In genomic region chr11:32581031-32581430, GRCm38 (mm10) we compare ENCODE assay signal across 18 mouse cellular contexts. TPM values are rescaled to one million over a fixed set of nuclear protein-coding genes. Genes with fewer than 3 reads are reported as not detected.
A peak's percentile ranks its signal among the peaks of the same experiment; 100 is the strongest.
DNase-seq lines count a peak whose midpoint lies in the region; ATAC-seq and TF ChIP-seq lines count a peak whose summit lies in the region.
"Had no signal": no experiment of that assay in that cellular context is flagged by ENCODE, and none has a peak within 500 bp of the region (broad histone marks: within the 10 kb centered on the region; RNA-seq: fewer than 3 reads in every experiment).

No protein-coding gene starts in this region.

- 42% methylated on average over 2 of the region's 2 CpGs for WGBS in hindbrain, embryonic 12.5 days
- WGBS in hindbrain, embryonic 16.5 days: 47% methylated on average over 2 of the region's 2 CpGs
- WGBS in midbrain, embryonic 15.5 days: 45% methylated on average over 2 of the region's 2 CpGs
- WGBS in midbrain, embryonic 10.5 days: 50% methylated on average over 2 of the region's 2 CpGs
- 56% methylated on average over 1 of the region's 2 CpGs for WGBS in embryonic facial prominence, embryonic 14.5 days

- H3K27ac ChIP-seq in hindbrain, embryonic 12.5 days: no peak overlapping the region
- H3K27ac ChIP-seq in hindbrain, embryonic 16.5 days (ENCODE audit: low read depth, low read length): no peak overlapping the region
- H3K27ac ChIP-seq in midbrain, embryonic 15.5 days: no peak overlapping the region
- H3K27ac ChIP-seq in midbrain, embryonic 10.5 days (replicated peaks): no peak overlapping the region
- H3K27ac ChIP-seq in MEL (ENCODE audit: control insufficient read depth, low read depth, low read length): peak overlapping the region; percentile 2; the same call in 1 of the 2 replicates
- no peak overlapping the region for H3K27ac ChIP-seq in embryonic facial prominence, embryonic 14.5 days (replicated peaks; ENCODE audit: low read depth, low read length)
- H3K27ac ChIP-seq: kidney, postnatal 0 days; limb, embryonic 15.5 days had no signal

- TF ChIP-seq RAD21 in MEL (IDR thresholded peaks at IDR 0.05; ENCODE audit: low read depth, low read length): no peak

- no peak for TF ChIP-seq CTCF in MEL (IDR thresholded peaks at IDR 0.05 in 2 of 3, conservative IDR thresholded peaks at IDR 0.05 in 1 of 3; ENCODE audit: control insufficient read depth in 1 of 3, insufficient read depth in 1 of 3, low read depth in 2 of 3, low read length in 3 of 3, poor library complexity in 1 of 3, severe bottlenecking in 1 of 3)

- no peak overlapping the region for H3K9ac ChIP-seq in hindbrain, embryonic 12.5 days
- no peak overlapping the region for H3K9ac ChIP-seq in hindbrain, embryonic 16.5 days (ENCODE audit: low read depth, low read length)
- H3K9ac ChIP-seq in midbrain, embryonic 15.5 days: no peak overlapping the region
- peak overlapping the region; percentile 32 for H3K9ac ChIP-seq in MEL (ENCODE audit: control insufficient read depth, low read depth, low read length, poor library complexity, severe bottlenecking)
- H3K9ac ChIP-seq in embryonic facial prominence, embryonic 14.5 days (ENCODE audit: low read depth, low read length): no peak overlapping the region
- H3K9ac ChIP-seq: heart, embryonic 12.5 days; limb, embryonic 15.5 days; liver, postnatal 0 days had no signal

- H3K36me3 ChIP-seq in hindbrain, embryonic 12.5 days: no peaks in the 10 kb centered on the region
- no peaks in the 10 kb centered on the region for H3K36me3 ChIP-seq in hindbrain, embryonic 16.5 days (ENCODE audit: control insufficient read depth, insufficient read depth, low read length)
- no peaks in the 10 kb centered on the region for H3K36me3 ChIP-seq in midbrain, embryonic 15.5 days (replicated peaks)
- no peaks in the 10 kb centered on the region for H3K36me3 ChIP-seq in midbrain, embryonic 10.5 days
- H3K36me3 ChIP-seq in MEL (ENCODE audit: control insufficient read depth in 1 of 2, insufficient read depth in 2 of 2, low read length in 2 of 2): peaks cover 0 to 2% of the 10 kb centered on the region in 2 experiments; a peak in 1 of 4 replicates
- H3K36me3 ChIP-seq in embryonic facial prominence, embryonic 14.5 days (ENCODE audit: control insufficient read depth, insufficient read depth, low read length): no peaks in the 10 kb centered on the region
- H3K36me3 ChIP-seq: heart, embryonic 12.5 days; limb, embryonic 15.5 days had no signal

- TF ChIP-seq EP300 in MEL (IDR thresholded peaks at IDR 0.05; ENCODE audit: low read depth in 1 of 2, low read length in 2 of 2): no peak

- H3K4me1 ChIP-seq in hindbrain, embryonic 12.5 days: peaks cover 12% of the 10 kb centered on the region; the same call in 1 of the 2 replicates
- H3K4me1 ChIP-seq in hindbrain, embryonic 16.5 days (ENCODE audit: control insufficient read depth, insufficient read depth, low read depth, low read length): no peaks in the 10 kb centered on the region
- H3K4me1 ChIP-seq in midbrain, embryonic 15.5 days: no peaks in the 10 kb centered on the region
- H3K4me1 ChIP-seq in midbrain, embryonic 10.5 days: peaks cover 8% of the 10 kb centered on the region
- H3K4me1 ChIP-seq in MEL (ENCODE audit: control insufficient read depth in 1 of 2, insufficient read depth in 2 of 2, low read length in 2 of 2): peaks cover 0 to 5% of the 10 kb centered on the region in 2 experiments; a peak in 1 of 4 replicates
- H3K4me1 ChIP-seq in embryonic facial prominence, embryonic 14.5 days (ENCODE audit: control insufficient read depth, insufficient read depth, low read length): no peaks in the 10 kb centered on the region
- H3K4me1 ChIP-seq: limb, embryonic 15.5 days had no signal

- TF ChIP-seq POLR2A in MEL (IDR thresholded peaks at IDR 0.05; ENCODE audit: control insufficient read depth in 1 of 2, insufficient read depth in 1 of 2, low read depth in 1 of 2, low read length in 2 of 2, poor library complexity in 1 of 2): no peak

- no peaks in the 10 kb centered on the region for H3K79me2 ChIP-seq in MEL (ENCODE audit: control insufficient read depth, insufficient read depth, low read length, poor library complexity)

- H3K4me3 ChIP-seq in hindbrain, embryonic 12.5 days: no peak overlapping the region
- H3K4me3 ChIP-seq in hindbrain, embryonic 16.5 days (ENCODE audit: low read length): no peak overlapping the region
- H3K4me3 ChIP-seq in midbrain, embryonic 15.5 days: no peak overlapping the region
- no peak overlapping the region for H3K4me3 ChIP-seq in midbrain, embryonic 10.5 days
- H3K4me3 ChIP-seq in MEL (ENCODE audit: control insufficient read depth in 1 of 2, insufficient read depth in 1 of 2, low read depth in 2 of 2, low read length in 2 of 2): peak overlapping the region; percentile 15 to 32
- no peak overlapping the region for H3K4me3 ChIP-seq in embryonic facial prominence, embryonic 14.5 days (ENCODE audit: low read depth, low read length)
- H3K4me3 ChIP-seq: heart, embryonic 12.5 days; limb, embryonic 15.5 days had no signal

- H3K9me3 ChIP-seq in hindbrain, embryonic 12.5 days (replicated peaks): no peaks in the 10 kb centered on the region
- H3K9me3 ChIP-seq in hindbrain, embryonic 16.5 days (ENCODE audit: control insufficient read depth, low read length): no peaks in the 10 kb centered on the region
- H3K9me3 ChIP-seq in midbrain, embryonic 15.5 days: no peaks in the 10 kb centered on the region
- H3K9me3 ChIP-seq in midbrain, embryonic 10.5 days (replicated peaks): no peaks in the 10 kb centered on the region
- H3K9me3 ChIP-seq in MEL (replicated peaks; ENCODE audit: insufficient read depth, low read length): no peaks in the 10 kb centered on the region
- no peaks in the 10 kb centered on the region for H3K9me3 ChIP-seq in embryonic facial prominence, embryonic 14.5 days (ENCODE audit: control insufficient read depth, low read length)
- H3K9me3 ChIP-seq: G1E; heart, embryonic 12.5 days; limb, embryonic 15.5 days had no signal

- H3K27me3 ChIP-seq in hindbrain, embryonic 12.5 days: no peaks in the 10 kb centered on the region
- no peaks in the 10 kb centered on the region for H3K27me3 ChIP-seq in hindbrain, embryonic 16.5 days (replicated peaks; ENCODE audit: control insufficient read depth, insufficient read depth, low read length)
- no peaks in the 10 kb centered on the region for H3K27me3 ChIP-seq in midbrain, embryonic 15.5 days (replicated peaks)
- H3K27me3 ChIP-seq in midbrain, embryonic 10.5 days (ENCODE audit: low read depth, poor library complexity, severe bottlenecking): no peaks in the 10 kb centered on the region
- H3K27me3 ChIP-seq in MEL (ENCODE audit: control insufficient read depth in 1 of 2, insufficient read depth in 2 of 2, low read length in 2 of 2): no peaks in the 10 kb centered on the region
- H3K27me3 ChIP-seq in embryonic facial prominence, embryonic 14.5 days (replicated peaks; ENCODE audit: control insufficient read depth, insufficient read depth, low read length): no peaks in the 10 kb centered on the region
- H3K27me3 ChIP-seq: heart, embryonic 12.5 days; limb, embryonic 15.5 days had no signal

- ATAC-seq in hindbrain, embryonic 12.5 days (ENCODE audit: low FRiP score): peak; percentile 27; the same call in 1 of the 2 replicates
- ATAC-seq in hindbrain, embryonic 16.5 days: no peak
- 0 out of 2 replicates have a peak, but pooled peaks have one; percentile 21 for ATAC-seq in midbrain, embryonic 15.5 days (replicated peaks)
- ATAC-seq in embryonic facial prominence, embryonic 14.5 days (ENCODE audit: low read depth): peak; percentile 39

- no peak for DNase-seq in midbrain, embryonic 10.5 days (ENCODE audit: low spot score)
- DNase-seq in MEL (ENCODE audit: low read depth, low spot score): no peak
- no peak for DNase-seq in embryonic facial prominence, embryonic 14.5 days (ENCODE audit: low spot score)
- no peak for DNase-seq in B cell, adult 2 months
- DNase-seq: cerebellum, adult 11 months; kidney, adult 11 months; lung, postnatal 14 days; right cerebral cortex, postnatal 25 days had no signal

- no peak overlapping the region for H3K4me2 ChIP-seq in hindbrain, embryonic 12.5 days (replicated peaks)
- H3K4me2 ChIP-seq in hindbrain, embryonic 16.5 days (ENCODE audit: low read length): no peak overlapping the region
- H3K4me2 ChIP-seq in midbrain, embryonic 15.5 days: no peak overlapping the region
- no peak overlapping the region for H3K4me2 ChIP-seq in embryonic facial prominence, embryonic 14.5 days (ENCODE audit: low read depth, low read length)
- H3K4me2 ChIP-seq: heart, embryonic 12.5 days; limb, embryonic 15.5 days had no signal

TF ChIP-seq in MEL, 35 proteins besides CTCF, POLR2A, EP300 and RAD21 (continues in another document):
- TF ChIP-seq BHLHE40 (IDR thresholded peaks at IDR 0.05; ENCODE audit: borderline replicate concordance, low read depth, low read length): no peak
- no peak for TF ChIP-seq CHD1 (IDR thresholded peaks at IDR 0.05; ENCODE audit: low read depth, low read length)
- TF ChIP-seq MAX (IDR thresholded peaks at IDR 0.05; ENCODE audit: low read length): no peak
- no peak for TF ChIP-seq MXI1 (IDR thresholded peaks at IDR 0.05; ENCODE audit: low read depth, low read length)
- TF ChIP-seq ZNF384 (IDR thresholded peaks at IDR 0.05; ENCODE audit: low read depth, low read length): no peak

RNA-seq across cellular contexts. Expression of gene Stk10, which starts 47.9 kb away (rescaled TPM):
- 2.5 and 3.3 TPM in 2 replicates for polyA plus RNA-seq in hindbrain, embryonic 12.5 days (2016; fragmentation: Nextera tagmentation; extraction: Ambion mirVana)
- polyA plus RNA-seq in hindbrain, embryonic 16.5 days (2015; fragmentation: Nextera tagmentation; extraction: Ambion mirVana): 2.4 and 2.5 TPM in 2 replicates
- polyA plus RNA-seq in midbrain, embryonic 15.5 days (2015; fragmentation: Nextera tagmentation; extraction: Ambion mirVana): 2.0 and 2.3 TPM in 2 replicates
- polyA plus RNA-seq in midbrain, embryonic 10.5 days (2016; fragmentation: Nextera tagmentation; extraction: Ambion mirVana): 1.5 and 2.1 TPM in 2 replicates
- total RNA-seq in MEL (2012; rRNA removed): 10.8 and 11.4 TPM in 2 replicates
- polyA plus RNA-seq in MEL (2012; ENCODE audit: insufficient read depth in 1 of 2, insufficient read length in 2 of 2, low read depth in 1 of 2, low replicate concordance in 2 of 2, missing spikeins in 1 of 2): 10 to 100 TPM in 1 of 2 experiments, not detected in 1; 14.4 TPM
- 2.8 and 2.9 TPM in 2 replicates for polyA plus RNA-seq in embryonic facial prominence, embryonic 14.5 days (2014; fragmentation: Nextera tagmentation; extraction: Ambion mirVana)

RNA-seq across cellular contexts. Expression of gene Efcab9, which starts 49.1 kb away (rescaled TPM):
- polyA plus RNA-seq in hindbrain, embryonic 12.5 days (2016; fragmentation: Nextera tagmentation; extraction: Ambion mirVana): not detected in 2 replicates
- 0.54 TPM in 1 of 2 replicates, not detected in the other for polyA plus RNA-seq in hindbrain, embryonic 16.5 days (2015; fragmentation: Nextera tagmentation; extraction: Ambion mirVana)
- polyA plus RNA-seq in midbrain, embryonic 15.5 days (2015; fragmentation: Nextera tagmentation; extraction: Ambion mirVana): 0.46 TPM in 1 of 2 replicates, not detected in the other
- 0.32 TPM in 1 of 2 replicates, not detected in the other for polyA plus RNA-seq in midbrain, embryonic 10.5 days (2016; fragmentation: Nextera tagmentation; extraction: Ambion mirVana)
- 0.77 and 0.82 TPM in 2 replicates for total RNA-seq in MEL (2012; rRNA removed)
- polyA plus RNA-seq in MEL (2012; ENCODE audit: insufficient read depth in 1 of 2, insufficient read length in 2 of 2, low read depth in 1 of 2, low replicate concordance in 2 of 2, missing spikeins in 1 of 2): 1 to 10 TPM in 1 of 2 experiments, not detected in 1; 1.3 TPM
- 0.31 TPM in 1 of 2 replicates, not detected in the other for polyA plus RNA-seq in embryonic facial prominence, embryonic 14.5 days (2014; fragmentation: Nextera tagmentation; extraction: Ambion mirVana)
- total RNA-seq: adrenal gland, postnatal 14 days had no signal
- polyA plus RNA-seq: forebrain, embryonic 14.5 days; G1E; limb, embryonic 15.5 days had no signal

Comparison
In these comparisons a context has a peak if more than half of its experiments do, and no peak if none do; other contexts are left out.
1. H3K4me3 ChIP-seq: peak in MEL (2 of 2); none in hindbrain, embryonic 12.5 days (single experiment), hindbrain, embryonic 16.5 days (single experiment), midbrain, embryonic 15.5 days (single experiment), midbrain, embryonic 10.5 days (single experiment) and embryonic facial prominence, embryonic 14.5 days (single experiment).